Mouse (Mus musculus): ENCODE results near the gene Slc17a4. TPM values are rescaled to one million over a fixed set of nuclear protein-coding genes. Genes with fewer than 3 reads are reported as not detected.

Slc17a4 gene
- total and polyA plus RNA-seq, 3 experiments, result 0.54 TPM; not detected in 2

- Histone ChIP-seq H3K79me2 (ENCODE audit: control insufficient read depth, insufficient read depth, low read length, poor library complexity) (no peaks in the 10 kb centered on the region), H3K27ac (ENCODE audit: control insufficient read depth, low read depth, low read length) (no peak overlapping the region), H3K4me3 (ENCODE audit: control insufficient read depth in 1 of 2, insufficient read depth in 1 of 2, low read depth in 2 of 2, low read length in 2 of 2) (peak overlapping the region in 1 of 2 experiments; percentile 60; a peak in 1 of 4 replicates), H3K4me1 (ENCODE audit: control insufficient read depth in 1 of 2, insufficient read depth in 2 of 2, low read length in 2 of 2) (peaks cover 17 to 24% of the 10 kb centered on the region in 2 experiments; a peak in 3 of 4 replicates), H3K36me3 (ENCODE audit: control insufficient read depth in 1 of 2, insufficient read depth in 2 of 2, low read length in 2 of 2) (peaks cover 0 to 4% of the 10 kb centered on the region in 2 experiments; a peak in 2 of 4 replicates), H3K27me3 (ENCODE audit: control insufficient read depth in 1 of 2, insufficient read depth in 2 of 2, low read length in 2 of 2) (peaks cover 1 to 4% of the 10 kb centered on the region in 2 experiments; a peak in 2 of 4 replicates), H3K9me3 (replicated peaks; ENCODE audit: insufficient read depth, low read length) (no peaks in the 10 kb centered on the region), H3K9ac (ENCODE audit: control insufficient read depth, low read depth, low read length, poor library complexity, severe bottlenecking) (no peak overlapping the region)
- peak; percentile 47 for DNase-seq (ENCODE audit: low read depth, low spot score)
- TF ChIP-seq ZC3H11A (IDR thresholded peaks at IDR 0.05; ENCODE audit: low read depth, low read length) (no peak), EP300 (IDR thresholded peaks at IDR 0.05; ENCODE audit: low read depth in 1 of 2, low read length in 2 of 2) (peak in 1 of 2 experiments; percentile 51; a peak in 1 of 4 replicates), ETS1 (IDR thresholded peaks at IDR 0.05; ENCODE audit: low read depth, low read length) (peak; percentile 18; the same call in 1 of the 2 replicates), POLR2AphosphoS5 (IDR thresholded peaks at IDR 0.05; ENCODE audit: borderline replicate concordance, low read depth, low read length) (no peak), TCF12 (IDR thresholded peaks at IDR 0.05; ENCODE audit: low read depth, low read length) (peak; percentile 62; the same call in 1 of the 2 replicates), CHD1 (IDR thresholded peaks at IDR 0.05; ENCODE audit: low read depth, low read length) (no peak), TBP (IDR thresholded peaks at IDR 0.05; ENCODE audit: low read depth, low read length) (no peak), SIN3A (IDR thresholded peaks at IDR 0.05; ENCODE audit: low read length) (0 out of 2 replicates have a peak, but pooled peaks have one; percentile 19)
Measured at GRCm38 (mm10) chr13:23867000-23867399, 47.8 kb downstream of the Slc17a4 start.

GRCm38 (mm10) chr13:23866086-23866710, 48.6 kb downstream of the Slc17a4 start:
- no peaks in the 10 kb centered on the region for H3K79me2 ChIP-seq (ENCODE audit: control insufficient read depth, insufficient read depth, low read length, poor library complexity)
- H3K27ac ChIP-seq (ENCODE audit: control insufficient read depth, low read depth, low read length), result no peak overlapping the region
- H3K9ac ChIP-seq (ENCODE audit: control insufficient read depth, low read depth, low read length, poor library complexity, severe bottlenecking), result no peak overlapping the region
- no peaks in the 10 kb centered on the region for H3K9me3 ChIP-seq (replicated peaks; ENCODE audit: insufficient read depth, low read length)
- TF ChIP-seq RAD21 (IDR thresholded peaks at IDR 0.05; ENCODE audit: low read depth, low read length) (no peak), ZMIZ1 (IDR thresholded peaks at IDR 0.05; ENCODE audit: low read depth, low read length) (no peak), TCF12 (IDR thresholded peaks at IDR 0.05; ENCODE audit: low read depth, low read length) (no peak), E2F4 (IDR thresholded peaks at IDR 0.05; ENCODE audit: borderline replicate concordance, low read depth, low read length) (no peak), MYC (IDR thresholded peaks at IDR 0.05; ENCODE audit: low read depth, low read length) (no peak), POLR2AphosphoS2 (IDR thresholded peaks at IDR 0.05; ENCODE audit: low read length) (no peak), MXI1 (IDR thresholded peaks at IDR 0.05; ENCODE audit: low read depth, low read length) (no peak), KAT2A (conservative IDR thresholded peaks at IDR 0.05; ENCODE audit: low read depth, low read length) (no peak)
- DNase-seq (ENCODE audit: low read depth, low spot score), result no peak
- peaks cover 0 to 10% of the 10 kb centered on the region in 2 experiments; a peak in 2 of 4 replicates for H3K36me3 ChIP-seq (ENCODE audit: control insufficient read depth in 1 of 2, insufficient read depth in 2 of 2, low read length in 2 of 2)
- peak overlapping the region in 1 of 2 experiments; percentile 34; a peak in 1 of 4 replicates for H3K4me3 ChIP-seq (ENCODE audit: control insufficient read depth in 1 of 2, insufficient read depth in 1 of 2, low read depth in 2 of 2, low read length in 2 of 2)
- H3K4me1 ChIP-seq (ENCODE audit: control insufficient read depth in 1 of 2, insufficient read depth in 2 of 2, low read length in 2 of 2), result peaks cover 17 to 28% of the 10 kb centered on the region in 2 experiments; a peak in 3 of 4 replicates
- H3K27me3 ChIP-seq (ENCODE audit: control insufficient read depth in 1 of 2, insufficient read depth in 2 of 2, low read length in 2 of 2), result peaks cover 1 to 2% of the 10 kb centered on the region in 2 experiments; a peak in 2 of 4 replicates

Measured in MEL (cell line).